In genomic region chr9:108806379-108806778, GRCm38 (mm10) we compare ENCODE assay signal across 23 mouse cellular contexts. TPM values are rescaled to one million over a fixed set of nuclear protein-coding genes. Genes with fewer than 3 reads are reported as not detected.
DNase-seq lines count a peak whose midpoint lies in the region; ATAC-seq and TF ChIP-seq lines count a peak whose summit lies in the region.
"Had no signal": no experiment of that assay in that cellular context is flagged by ENCODE, and none has a peak within 500 bp of the region (broad histone marks: within the 10 kb centered on the region; RNA-seq: fewer than 3 reads in every experiment).

No protein-coding gene starts in this region.

- 0 out of 2 replicates have a peak overlapping the region, but pooled peaks have one; percentile 3 for H3K27ac ChIP-seq in heart, embryonic 12.5 days (ENCODE audit: poor library complexity, severe bottlenecking)
- 0 out of 2 replicates have a peak overlapping the region, but pooled peaks have one; percentile 33 for H3K27ac ChIP-seq in layer of hippocampus, adult 2 months
- H3K27ac ChIP-seq in liver, embryonic 12.5 days, result peak overlapping the region; percentile 93
- H3K27ac ChIP-seq in liver, embryonic 16.5 days (ENCODE audit: low read length), result peak overlapping the region; percentile 84
- H3K27ac ChIP-seq: left cerebral cortex, adult 2 months; limb, embryonic 12.5 days; macrophage had no signal

- no peak overlapping the region for H3K9ac ChIP-seq in heart, embryonic 12.5 days
- H3K9ac ChIP-seq in liver, embryonic 12.5 days, result 0 out of 2 replicates have a peak overlapping the region, but pooled peaks have one; percentile 44
- peak overlapping the region; percentile 9; the same call in 1 of the 2 replicates for H3K9ac ChIP-seq in liver, embryonic 16.5 days (ENCODE audit: low read depth, low read length)
- H3K9ac ChIP-seq: forebrain, embryonic 13.5 days; hindbrain, embryonic 13.5 days; limb, embryonic 12.5 days had no signal

- no peaks in the 10 kb centered on the region for H3K9me3 ChIP-seq in heart, embryonic 12.5 days (replicated peaks)
- H3K9me3 ChIP-seq in liver, embryonic 12.5 days (replicated peaks), result no peaks in the 10 kb centered on the region
- no peaks in the 10 kb centered on the region for H3K9me3 ChIP-seq in liver, embryonic 16.5 days (replicated peaks; ENCODE audit: control insufficient read depth, low read length)
- H3K9me3 ChIP-seq: forebrain, embryonic 13.5 days; hindbrain, embryonic 13.5 days; limb, embryonic 12.5 days had no signal

- peaks cover 43% of the 10 kb centered on the region for H3K4me1 ChIP-seq in heart, embryonic 12.5 days (replicated peaks)
- peaks cover 61% of the 10 kb centered on the region for H3K4me1 ChIP-seq in liver, embryonic 12.5 days
- H3K4me1 ChIP-seq in liver, embryonic 16.5 days (ENCODE audit: control insufficient read depth, low read depth, low read length), result peaks cover 53% of the 10 kb centered on the region

- no peak overlapping the region for H3K4me3 ChIP-seq in heart, embryonic 12.5 days
- no peak overlapping the region for H3K4me3 ChIP-seq in layer of hippocampus, adult 2 months
- H3K4me3 ChIP-seq in liver, embryonic 12.5 days, result no peak overlapping the region
- H3K4me3 ChIP-seq in liver, embryonic 16.5 days (ENCODE audit: low read depth, low read length), result no peak overlapping the region
- H3K4me3 ChIP-seq: forebrain, embryonic 13.5 days; hindbrain, embryonic 13.5 days; left cerebral cortex, adult 2 months; limb, embryonic 12.5 days had no signal

- intact Hi-C loops in heart, postnatal 10 days (cut with DNase I), result loop anchor here (5.0 kb wide), 1 partner anchor 131 kb away; the partner anchor contains the start of gene Uqcrc1

- peaks cover 57% of the 10 kb centered on the region for H3K36me3 ChIP-seq in heart, embryonic 12.5 days
- H3K36me3 ChIP-seq in liver, embryonic 12.5 days, result peaks cover 67% of the 10 kb centered on the region
- peaks cover 38% of the 10 kb centered on the region for H3K36me3 ChIP-seq in liver, embryonic 16.5 days (ENCODE audit: control insufficient read depth, insufficient read depth)

- H3K4me2 ChIP-seq in heart, embryonic 12.5 days, result no peak overlapping the region
- H3K4me2 ChIP-seq in liver, embryonic 12.5 days, result peak overlapping the region; percentile 99; the same call in 1 of the 2 replicates
- H3K4me2 ChIP-seq in liver, embryonic 16.5 days (ENCODE audit: low read depth, low read length), result 0 out of 2 replicates have a peak overlapping the region, but pooled peaks have one; percentile 4
- H3K4me2 ChIP-seq: forebrain, embryonic 13.5 days; hindbrain, embryonic 13.5 days; limb, embryonic 12.5 days had no signal

- no peak for ATAC-seq in heart, embryonic 12.5 days (ENCODE audit: insufficient number of reproducible peaks, low FRiP score)
- ATAC-seq in liver, embryonic 12.5 days, result no peak
- no peak for ATAC-seq in liver, embryonic 16.5 days (ENCODE audit: low read depth)
- ATAC-seq in inflammation-experienced regulatory T-cells, adult 6 months, result no peak
- ATAC-seq: activated CD4-positive, CD25-positive, alpha-beta regulatory T cell, adult 4 months; forebrain, embryonic 13.5 days; intestine, postnatal 0 days; lung, postnatal 0 days had no signal

- DNase-seq in heart, postnatal 10 days, result no peak
- no peak for DNase-seq in layer of hippocampus, adult 2 months (ENCODE audit: low spot score in 2 of 2)
- DNase-seq in layer of hippocampus, adult 9-10 months (ENCODE audit: low spot score), result no peak
- DNase-seq in lung, postnatal 36 days, result no peak
- DNase-seq: adrenal gland, adult 2 months; adrenal gland, postnatal 36 days; cerebellum, postnatal 36 days; kidney, postnatal 14 days; lung, adult 18-20 months; midbrain, embryonic 14.5 days; thymus, adult 2 months had no signal

- H3K27me3 ChIP-seq in heart, embryonic 12.5 days (replicated peaks), result no peaks in the 10 kb centered on the region
- no peaks in the 10 kb centered on the region for H3K27me3 ChIP-seq in liver, embryonic 12.5 days (replicated peaks)
- no peaks in the 10 kb centered on the region for H3K27me3 ChIP-seq in liver, embryonic 16.5 days (ENCODE audit: control insufficient read depth, insufficient read depth, low read depth, low read length)
- H3K27me3 ChIP-seq: forebrain, embryonic 13.5 days; hindbrain, embryonic 13.5 days; limb, embryonic 12.5 days had no signal

- no peak for TF ChIP-seq CTCF in layer of hippocampus, adult 2 months (conservative IDR thresholded peaks at IDR 0.05)

RNA-seq across cellular contexts. Expression of gene Nckipsd, which starts 1.8 kb away (rescaled TPM):
- polyA plus RNA-seq in heart, embryonic 12.5 days (2016; fragmentation: Nextera tagmentation; extraction: Ambion mirVana), result 8.9 and 9.2 TPM in 2 replicates
- total RNA-seq in heart, postnatal 10 days (2021), result 10 to 100 TPM in 1 of 2 experiments, 1 to 10 TPM in 1; 9.0 to 11.5 TPM
- 10 to 100 TPM; 68.8 to 71.3 TPM for total RNA-seq in layer of hippocampus, adult 2 months (2021)
- 5.6 and 9.1 TPM in 2 replicates for polyA plus RNA-seq in liver, embryonic 12.5 days (2016; fragmentation: Nextera tagmentation; extraction: Ambion mirVana)
- 3.5 and 3.6 TPM in 2 replicates for polyA plus RNA-seq in liver, embryonic 16.5 days (2015; fragmentation: Nextera tagmentation; extraction: Ambion mirVana)
- polyA plus RNA-seq in inflammation-experienced regulatory T-cells, adult 6 months (2017; shearing (Covaris generic)), result 1 to 10 TPM; 6.0 to 7.1 (median 6.8) TPM

RNA-seq across cellular contexts. Expression of gene Celsr3, which starts 19.7 kb away (rescaled TPM):
- polyA plus RNA-seq in heart, embryonic 12.5 days (2016; fragmentation: Nextera tagmentation; extraction: Ambion mirVana), result 0.08 and 0.09 TPM in 2 replicates
- under 1 TPM; 0.22 to 0.24 TPM for total RNA-seq in heart, postnatal 10 days (2021)
- 10 to 100 TPM; 66.4 to 79.6 TPM for total RNA-seq in layer of hippocampus, adult 2 months (2021)
- polyA plus RNA-seq in liver, embryonic 12.5 days (2016; fragmentation: Nextera tagmentation; extraction: Ambion mirVana), result 0.13 and 0.15 TPM in 2 replicates
- 0.16 and 0.22 TPM in 2 replicates for polyA plus RNA-seq in liver, embryonic 16.5 days (2015; fragmentation: Nextera tagmentation; extraction: Ambion mirVana)
- not detected for polyA plus RNA-seq in inflammation-experienced regulatory T-cells, adult 6 months (2017; shearing (Covaris generic))
- polyA plus RNA-seq: activated CD4-positive, CD25-positive, alpha-beta regulatory T cell, adult 4 months had no signal

RNA-seq across cellular contexts. Expression of gene Ip6k2, which starts 22.8 kb away (rescaled TPM):
- polyA plus RNA-seq in heart, embryonic 12.5 days (2016; fragmentation: Nextera tagmentation; extraction: Ambion mirVana), result 45.1 and 47.7 TPM in 2 replicates
- total RNA-seq in heart, postnatal 10 days (2021), result 10 to 100 TPM; 39.6 to 42.0 TPM
- 100 to 1,000 TPM; 249 to 251 TPM for total RNA-seq in layer of hippocampus, adult 2 months (2021)
- 15.7 and 20.3 TPM in 2 replicates for polyA plus RNA-seq in liver, embryonic 12.5 days (2016; fragmentation: Nextera tagmentation; extraction: Ambion mirVana)
- polyA plus RNA-seq in liver, embryonic 16.5 days (2015; fragmentation: Nextera tagmentation; extraction: Ambion mirVana), result 12.4 and 13.6 TPM in 2 replicates
- 10 to 100 TPM; 10.9 to 24.0 (median 19.8) TPM for polyA plus RNA-seq in inflammation-experienced regulatory T-cells, adult 6 months (2017; shearing (Covaris generic))

RNA-seq across cellular contexts. Expression of gene Slc26a6, which starts 46.7 kb away (rescaled TPM):
- 6.0 and 8.0 TPM in 2 replicates for polyA plus RNA-seq in heart, embryonic 12.5 days (2016; fragmentation: Nextera tagmentation; extraction: Ambion mirVana)
- 10 to 100 TPM; 13.6 to 18.0 TPM for total RNA-seq in heart, postnatal 10 days (2021)
- 10 to 100 TPM; 16.6 to 22.3 TPM for total RNA-seq in layer of hippocampus, adult 2 months (2021)
- polyA plus RNA-seq in liver, embryonic 12.5 days (2016; fragmentation: Nextera tagmentation; extraction: Ambion mirVana), result 6.9 and 9.0 TPM in 2 replicates
- polyA plus RNA-seq in liver, embryonic 16.5 days (2015; fragmentation: Nextera tagmentation; extraction: Ambion mirVana), result 4.8 and 4.9 TPM in 2 replicates
- 10 to 100 TPM in 1 of 3 experiments, 1 to 10 TPM in 2; 7.3 to 12.6 (median 8.2) TPM for polyA plus RNA-seq in inflammation-experienced regulatory T-cells, adult 6 months (2017; shearing (Covaris generic))

Comparison
In these comparisons a context has a peak if more than half of its experiments do, and no peak if none do; other contexts are left out.
1. H3K27ac ChIP-seq: peak in every context shown above with its lines; median percentile 93 in liver, embryonic 12.5 days; 84 in liver, embryonic 16.5 days; 33 in layer of hippocampus, adult 2 months; 3 in heart, embryonic 12.5 days.